Mouse (Mus musculus): Measurements from ENCODE around the gene Hsf4. TPM values are rescaled to one million over a fixed set of nuclear protein-coding genes. Genes with fewer than 3 reads are reported as not detected.

The Hsf4 gene
- polyA plus RNA-seq, 1 experiment from 2014 or later, result 0.52 TPM

DNA sequence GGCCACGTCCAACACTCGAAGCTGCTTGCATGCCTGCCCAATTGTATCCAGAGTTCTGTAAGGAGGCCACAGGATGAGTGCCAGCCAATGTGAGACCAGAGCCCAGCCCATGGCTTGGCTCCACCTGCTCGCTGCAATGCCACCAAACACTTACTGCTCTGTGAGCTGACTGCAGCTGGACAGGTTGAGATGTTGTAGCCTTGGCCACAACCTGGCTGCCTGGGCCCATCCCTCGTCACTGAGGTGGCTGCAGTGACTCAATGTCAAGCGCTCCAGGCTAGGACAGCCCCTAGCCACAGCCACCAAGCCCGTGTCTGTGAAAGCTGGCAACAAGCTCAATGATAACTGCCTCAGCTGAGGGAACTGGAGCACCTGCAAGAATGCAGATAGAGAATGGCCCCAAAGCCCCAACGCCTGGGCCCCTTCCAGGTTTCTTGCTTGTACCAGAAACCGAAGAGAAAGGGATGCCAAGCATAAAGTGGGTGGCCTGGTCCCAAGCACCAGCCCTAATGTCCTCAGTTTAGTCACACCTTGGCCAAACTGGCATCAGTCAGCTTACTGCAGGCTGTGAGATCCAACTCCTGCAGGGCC, 43.4 kb downstream of the Hsf4 start:
- H3K27me3 ChIP-seq (ENCODE audit: control insufficient read depth, insufficient read depth, low read length), result no peaks in the 10 kb centered on the region
- no peak overlapping the region for H3K4me2 ChIP-seq (replicated peaks; ENCODE audit: low read depth, low read length)
- no peak for ATAC-seq (ENCODE audit: low FRiP score)
- DNase-seq (ENCODE audit: low spot score), result no peak
- no peak overlapping the region for H3K27ac ChIP-seq (ENCODE audit: low read depth, low read length)
- 0 out of 2 replicates have a peak, but pooled peaks cover 2% of the 10 kb centered on the region for H3K36me3 ChIP-seq (ENCODE audit: control insufficient read depth, insufficient read depth, low read length)
- no peaks in the 10 kb centered on the region for H3K9me3 ChIP-seq (ENCODE audit: control insufficient read depth, low read length)
- WGBS, result 93% methylated on average over 8 of the region's 8 CpGs
- no peak overlapping the region for H3K9ac ChIP-seq (ENCODE audit: low read depth, low read length)
- no peak overlapping the region for H3K4me3 ChIP-seq (ENCODE audit: low read depth, low read length)
- no peaks in the 10 kb centered on the region for H3K4me1 ChIP-seq (replicated peaks; ENCODE audit: control insufficient read depth, insufficient read depth, low read length)

DNA sequence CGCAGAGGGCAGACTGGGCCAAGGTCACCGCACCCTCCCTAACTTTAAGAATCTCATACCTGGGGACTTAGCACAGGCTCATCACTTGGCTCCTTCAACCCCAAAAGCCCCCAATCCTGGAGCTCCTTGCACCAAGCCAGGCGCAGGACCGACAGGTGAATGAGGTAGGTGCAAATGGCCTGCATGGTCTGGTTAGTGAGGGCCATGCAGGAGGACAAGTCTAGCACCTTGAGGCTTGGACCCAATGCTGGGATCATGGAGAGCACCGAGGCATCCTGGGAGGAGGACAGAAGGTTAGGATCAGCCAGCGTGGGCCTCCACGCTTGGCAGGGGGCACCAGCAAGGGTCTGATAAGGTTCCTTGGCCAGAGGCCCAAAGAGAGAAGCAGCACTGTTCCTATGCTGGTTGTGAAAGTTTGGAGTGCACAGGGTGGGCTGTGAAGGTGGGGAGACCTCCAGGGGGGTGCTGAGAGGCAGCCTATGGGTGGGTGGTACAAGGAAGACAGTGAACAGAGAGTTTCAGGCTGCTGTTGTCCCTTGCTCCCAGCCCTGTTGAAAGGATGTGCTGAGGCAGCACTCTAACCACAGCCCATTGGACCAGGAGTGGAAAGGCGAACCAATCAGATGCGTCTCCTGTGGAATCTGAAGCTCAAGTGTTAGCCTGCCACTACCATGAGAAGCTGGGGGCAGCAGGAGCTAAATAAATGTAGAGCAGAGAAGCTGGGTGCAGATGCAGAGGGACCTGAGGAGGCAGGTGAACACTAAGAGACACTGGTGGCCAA, 44.2 kb downstream of the Hsf4 start:
- no peak overlapping the region for H3K4me2 ChIP-seq (replicated peaks; ENCODE audit: low read depth, low read length)
- H3K27ac ChIP-seq (ENCODE audit: low read depth, low read length), result no peak overlapping the region
- no peak overlapping the region for H3K9ac ChIP-seq (ENCODE audit: low read depth, low read length)
- no peaks in the 10 kb centered on the region for H3K9me3 ChIP-seq (ENCODE audit: control insufficient read depth, low read length)
- H3K4me1 ChIP-seq (replicated peaks; ENCODE audit: control insufficient read depth, insufficient read depth, low read length), result no peaks in the 10 kb centered on the region
- no peak overlapping the region for H3K4me3 ChIP-seq (ENCODE audit: low read depth, low read length)
- WGBS, result 85% methylated on average over 9 of the region's 9 CpGs
- H3K36me3 ChIP-seq (ENCODE audit: control insufficient read depth, insufficient read depth, low read length), result 0 out of 2 replicates have a peak, but pooled peaks cover 2% of the 10 kb centered on the region
- no peaks in the 10 kb centered on the region for H3K27me3 ChIP-seq (ENCODE audit: control insufficient read depth, insufficient read depth, low read length)
- 0 out of 2 replicates have a peak, but pooled peaks have one; percentile 27 for ATAC-seq (ENCODE audit: low FRiP score)
- no peak for DNase-seq (ENCODE audit: low spot score)

DNA sequence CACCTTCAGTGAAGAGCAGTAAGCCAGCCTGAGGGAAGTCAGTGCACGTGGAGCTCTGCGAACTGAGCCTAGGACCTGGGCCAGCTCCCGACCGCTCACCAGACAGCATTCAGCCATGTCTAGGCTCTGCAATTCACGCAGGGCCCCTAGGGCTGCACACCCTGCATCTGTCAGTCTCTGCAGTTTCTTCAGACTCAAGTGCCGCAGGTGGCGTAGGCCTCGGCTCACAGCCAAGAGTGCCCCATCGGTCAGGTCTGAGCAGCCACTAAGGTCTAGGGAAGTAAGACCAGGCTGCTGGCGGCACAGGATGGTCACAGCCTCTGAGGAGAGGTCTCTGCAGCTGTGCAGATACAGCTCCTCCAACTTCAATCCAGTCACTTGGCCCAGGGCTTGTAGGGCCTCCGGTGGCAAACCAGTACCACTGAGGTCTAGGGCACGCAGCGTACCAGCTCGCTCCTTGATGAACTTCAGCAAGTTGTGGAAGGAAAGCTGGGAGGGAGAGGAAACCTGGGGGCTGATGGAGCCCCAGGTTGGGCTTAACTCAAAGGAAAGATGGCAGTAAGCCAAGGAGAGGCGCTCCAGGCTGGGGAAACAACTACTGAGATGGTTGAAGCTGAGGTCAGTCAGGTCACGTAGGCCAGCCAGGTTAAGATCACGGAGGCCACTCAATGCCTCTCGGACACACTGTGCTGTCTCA, 45.6 kb downstream of the Hsf4 start:
- Histone ChIP-seq H3K9me3 (ENCODE audit: control insufficient read depth, low read length) (no peaks in the 10 kb centered on the region), H3K4me1 (replicated peaks; ENCODE audit: control insufficient read depth, insufficient read depth, low read length) (no peaks in the 10 kb centered on the region), H3K9ac (ENCODE audit: low read depth, low read length) (no peak overlapping the region), H3K4me2 (replicated peaks; ENCODE audit: low read depth, low read length) (no peak overlapping the region), H3K27me3 (ENCODE audit: control insufficient read depth, insufficient read depth, low read length) (no peaks in the 10 kb centered on the region), H3K27ac (ENCODE audit: low read depth, low read length) (no peak overlapping the region), H3K36me3 (ENCODE audit: control insufficient read depth, insufficient read depth, low read length) (0 out of 2 replicates have a peak, but pooled peaks cover 2% of the 10 kb centered on the region), H3K4me3 (ENCODE audit: low read depth, low read length) (no peak overlapping the region)
- DNase-seq (ENCODE audit: low spot score) (no peak), ATAC-seq (ENCODE audit: low FRiP score) (no peak)
- 91% methylated on average over 18 of the region's 18 CpGs for WGBS

- ATAC-seq (ENCODE audit: low FRiP score) (no peak), DNase-seq (ENCODE audit: low spot score) (no peak)
- H3K4me2 ChIP-seq (replicated peaks; ENCODE audit: low read depth, low read length), result no peak overlapping the region
- no peak overlapping the region for H3K27ac ChIP-seq (ENCODE audit: low read depth, low read length)
- no peak overlapping the region for H3K4me3 ChIP-seq (ENCODE audit: low read depth, low read length)
- WGBS, result 92% methylated on average over 4 of the region's 4 CpGs
- no peaks in the 10 kb centered on the region for H3K27me3 ChIP-seq (ENCODE audit: control insufficient read depth, insufficient read depth, low read length)
- no peaks in the 10 kb centered on the region for H3K4me1 ChIP-seq (replicated peaks; ENCODE audit: control insufficient read depth, insufficient read depth, low read length)
- 0 out of 2 replicates have a peak, but pooled peaks cover 2% of the 10 kb centered on the region for H3K36me3 ChIP-seq (ENCODE audit: control insufficient read depth, insufficient read depth, low read length)
- H3K9ac ChIP-seq (ENCODE audit: low read depth, low read length), result no peak overlapping the region
- H3K9me3 ChIP-seq (ENCODE audit: control insufficient read depth, low read length), result no peaks in the 10 kb centered on the region
Measured at GRCm38 (mm10) chr8:105317941-105318340, 48.3 kb downstream of the Hsf4 start.

DNA sequence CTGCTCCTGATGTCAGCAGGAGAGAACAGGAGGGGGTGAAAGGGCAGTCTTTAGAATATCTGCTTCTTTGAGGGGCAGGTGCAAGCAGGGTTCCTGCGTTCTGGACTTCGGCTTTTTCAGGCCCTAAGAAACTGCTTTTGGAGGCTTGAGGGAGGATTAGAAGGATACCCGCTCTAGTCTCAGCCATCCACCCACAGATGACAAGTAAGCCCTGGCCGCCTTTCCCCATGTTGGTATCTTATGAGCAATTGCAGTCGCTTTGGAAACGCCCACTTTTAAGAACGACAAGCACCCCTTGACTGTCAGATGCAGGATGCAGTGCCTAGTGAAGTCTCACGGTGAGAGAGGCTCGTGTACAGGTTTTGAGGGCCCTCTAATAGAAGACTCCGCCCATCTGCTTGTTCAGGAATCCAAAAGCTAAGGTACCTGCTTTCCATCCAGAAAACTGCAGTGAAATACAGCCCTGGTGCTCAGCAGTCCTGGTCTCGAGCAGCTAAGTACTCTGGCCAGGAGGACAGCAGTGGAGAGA, 49.1 kb downstream of the Hsf4 start:
- Histone ChIP-seq H3K4me3 (ENCODE audit: low read depth, low read length) (no peak overlapping the region), H3K4me1 (replicated peaks; ENCODE audit: control insufficient read depth, insufficient read depth, low read length) (no peaks in the 10 kb centered on the region), H3K9ac (ENCODE audit: low read depth, low read length) (no peak overlapping the region), H3K4me2 (replicated peaks; ENCODE audit: low read depth, low read length) (no peak overlapping the region), H3K9me3 (ENCODE audit: control insufficient read depth, low read length) (no peaks in the 10 kb centered on the region), H3K27ac (ENCODE audit: low read depth, low read length) (no peak overlapping the region), H3K27me3 (ENCODE audit: control insufficient read depth, insufficient read depth, low read length) (no peaks in the 10 kb centered on the region), H3K36me3 (ENCODE audit: control insufficient read depth, insufficient read depth, low read length) (0 out of 2 replicates have a peak, but pooled peaks cover 2% of the 10 kb centered on the region)
- WGBS, result 88% methylated on average over 11 of the region's 11 CpGs
- DNase-seq (ENCODE audit: low spot score) (no peak), ATAC-seq (ENCODE audit: low FRiP score) (no peak)

- Histone ChIP-seq H3K27me3 (ENCODE audit: control insufficient read depth, insufficient read depth, low read length) (no peaks in the 10 kb centered on the region), H3K27ac (ENCODE audit: low read depth, low read length) (no peak overlapping the region), H3K9me3 (ENCODE audit: control insufficient read depth, low read length) (no peaks in the 10 kb centered on the region), H3K4me1 (replicated peaks; ENCODE audit: control insufficient read depth, insufficient read depth, low read length) (peaks cover 6% of the 10 kb centered on the region; the same call in 1 of the 2 replicates), H3K36me3 (ENCODE audit: control insufficient read depth, insufficient read depth, low read length) (0 out of 2 replicates have a peak, but pooled peaks cover 3% of the 10 kb centered on the region), H3K9ac (ENCODE audit: low read depth, low read length) (no peak overlapping the region), H3K4me3 (ENCODE audit: low read depth, low read length) (no peak overlapping the region), H3K4me2 (replicated peaks; ENCODE audit: low read depth, low read length) (no peak overlapping the region)
- WGBS, result 88% methylated on average over 4 of the region's 4 CpGs
- DNase-seq (ENCODE audit: low spot score) (no peak), ATAC-seq (ENCODE audit: low FRiP score) (no peak)
Measured at GRCm38 (mm10) chr8:105323183-105323582, 53.6 kb downstream of the Hsf4 start.

MicroRNA genes within 50 kb of the gene (microRNA counts, 519-probe panel; counts per million panel counts)
- 3,130 counts per million, percentile 17 among the panel's probes with 10 or more counts for microRNA mmu-miR-328

Other genes starting within 250 kb of the Hsf4 start
- gene Ces3a, start 221.2 kb upstream of the Hsf4 start, polyA plus RNA-seq (2014; fragmentation: Nextera tagmentation; extraction: Ambion mirVana), result not detected in 2 replicates
- not detected in 2 replicates for gene Ces3b, start 186.0 kb upstream of the Hsf4 start, polyA plus RNA-seq (2014; fragmentation: Nextera tagmentation; extraction: Ambion mirVana)
- gene Ces4a, start 138.0 kb upstream of the Hsf4 start, polyA plus RNA-seq (2014; fragmentation: Nextera tagmentation; extraction: Ambion mirVana), result not detected in 2 replicates
- gene Cbfb, start 99.1 kb upstream of the Hsf4 start, polyA plus RNA-seq (2014; fragmentation: Nextera tagmentation; extraction: Ambion mirVana), result 65.1 and 69.0 TPM in 2 replicates
- 33.2 and 34.1 TPM in 2 replicates for gene D230025D16Rik, start 44.7 kb upstream of the Hsf4 start, polyA plus RNA-seq (2014; fragmentation: Nextera tagmentation; extraction: Ambion mirVana)
- 4.2 and 6.3 TPM in 2 replicates for gene B3gnt9, start 14.6 kb upstream of the Hsf4 start, polyA plus RNA-seq (2014; fragmentation: Nextera tagmentation; extraction: Ambion mirVana)
- 13.5 and 14.3 TPM in 2 replicates for gene Tradd, start 5.2 kb upstream of the Hsf4 start, polyA plus RNA-seq (2014; fragmentation: Nextera tagmentation; extraction: Ambion mirVana)
- 0.78 and 1.4 TPM in 2 replicates for gene Fbxl8, start 5.2 kb upstream of the Hsf4 start, polyA plus RNA-seq (2014; fragmentation: Nextera tagmentation; extraction: Ambion mirVana)
- 2.7 and 3.1 TPM in 2 replicates for gene Nol3, start 6.3 kb downstream of the Hsf4 start, polyA plus RNA-seq (2014; fragmentation: Nextera tagmentation; extraction: Ambion mirVana)
- 31.7 and 40.2 TPM in 2 replicates for gene 4931428F04Rik, start 20.1 kb downstream of the Hsf4 start, polyA plus RNA-seq (2014; fragmentation: Nextera tagmentation; extraction: Ambion mirVana)
- gene Exoc3l, start 26.3 kb downstream of the Hsf4 start, polyA plus RNA-seq (2014; fragmentation: Nextera tagmentation; extraction: Ambion mirVana), result 6.0 and 10.0 TPM in 2 replicates
- 96.7 and 97.1 TPM in 2 replicates for gene E2f4, start 27.9 kb downstream of the Hsf4 start, polyA plus RNA-seq (2014; fragmentation: Nextera tagmentation; extraction: Ambion mirVana)
- 1.7 and 2.6 TPM in 2 replicates for gene Elmo3, start 35.8 kb downstream of the Hsf4 start, polyA plus RNA-seq (2014; fragmentation: Nextera tagmentation; extraction: Ambion mirVana)
- gene Lrrc29, start 56.5 kb downstream of the Hsf4 start, polyA plus RNA-seq (2014; fragmentation: Nextera tagmentation; extraction: Ambion mirVana), result 0.98 and 1.2 TPM in 2 replicates
- gene Tmem208, start 56.6 kb downstream of the Hsf4 start, polyA plus RNA-seq (2014; fragmentation: Nextera tagmentation; extraction: Ambion mirVana), result 102 and 105 TPM in 2 replicates
- 1.8 and 3.6 TPM in 2 replicates for gene Fhod1, start 78.2 kb downstream of the Hsf4 start, polyA plus RNA-seq (2014; fragmentation: Nextera tagmentation; extraction: Ambion mirVana)
- gene Slc9a5, start 79.0 kb downstream of the Hsf4 start, polyA plus RNA-seq (2014; fragmentation: Nextera tagmentation; extraction: Ambion mirVana), result 3.9 and 4.5 TPM in 2 replicates
- 0.26 and 0.73 TPM in 2 replicates for gene Plekhg4, start 103.5 kb downstream of the Hsf4 start, polyA plus RNA-seq (2014; fragmentation: Nextera tagmentation; extraction: Ambion mirVana)
- gene Kctd19, start 143.7 kb downstream of the Hsf4 start, polyA plus RNA-seq (2014; fragmentation: Nextera tagmentation; extraction: Ambion mirVana), result 0.14 TPM in 1 of 2 replicates, not detected in the other
- 2.8 and 3.0 TPM in 2 replicates for gene Lrrc36, start 143.8 kb downstream of the Hsf4 start, polyA plus RNA-seq (2014; fragmentation: Nextera tagmentation; extraction: Ambion mirVana)
- gene Tppp3, start 201.7 kb downstream of the Hsf4 start, polyA plus RNA-seq (2014; fragmentation: Nextera tagmentation; extraction: Ambion mirVana), result 206 and 218 TPM in 2 replicates
- gene Zdhhc1, start 227.1 kb downstream of the Hsf4 start, polyA plus RNA-seq (2014; fragmentation: Nextera tagmentation; extraction: Ambion mirVana), result 19.0 and 19.7 TPM in 2 replicates
- gene Hsd11b2, start 249.0 kb downstream of the Hsf4 start, polyA plus RNA-seq (2014; fragmentation: Nextera tagmentation; extraction: Ambion mirVana), result 19.6 and 21.1 TPM in 2 replicates